Mouse (Mus musculus) testis, adult 10 weeks (tissue): ENCODE data around the gene Wdr81. TPM values are rescaled to one million over a fixed set of nuclear protein-coding genes. Genes with fewer than 3 reads are reported as not detected.

ENCODE experiments used
- polyA plus RNA-seq: library from polyadenylated mRNA; stranded (reverse); fragments of 350-450 nt; fragmentation: Illumina TruSeq; extraction: RNeasy Lipid Tissue Mini Kit (QIAGEN cat#74804); gene quantifications from one replicate; pipeline ENCODE4 v1.2.3, GENCODE M21; 2014; ENCODE audit warnings: low read depth, low replicate concordance

Wdr81 gene
- polyA plus RNA-seq: 0.11 TPM

DNA sequence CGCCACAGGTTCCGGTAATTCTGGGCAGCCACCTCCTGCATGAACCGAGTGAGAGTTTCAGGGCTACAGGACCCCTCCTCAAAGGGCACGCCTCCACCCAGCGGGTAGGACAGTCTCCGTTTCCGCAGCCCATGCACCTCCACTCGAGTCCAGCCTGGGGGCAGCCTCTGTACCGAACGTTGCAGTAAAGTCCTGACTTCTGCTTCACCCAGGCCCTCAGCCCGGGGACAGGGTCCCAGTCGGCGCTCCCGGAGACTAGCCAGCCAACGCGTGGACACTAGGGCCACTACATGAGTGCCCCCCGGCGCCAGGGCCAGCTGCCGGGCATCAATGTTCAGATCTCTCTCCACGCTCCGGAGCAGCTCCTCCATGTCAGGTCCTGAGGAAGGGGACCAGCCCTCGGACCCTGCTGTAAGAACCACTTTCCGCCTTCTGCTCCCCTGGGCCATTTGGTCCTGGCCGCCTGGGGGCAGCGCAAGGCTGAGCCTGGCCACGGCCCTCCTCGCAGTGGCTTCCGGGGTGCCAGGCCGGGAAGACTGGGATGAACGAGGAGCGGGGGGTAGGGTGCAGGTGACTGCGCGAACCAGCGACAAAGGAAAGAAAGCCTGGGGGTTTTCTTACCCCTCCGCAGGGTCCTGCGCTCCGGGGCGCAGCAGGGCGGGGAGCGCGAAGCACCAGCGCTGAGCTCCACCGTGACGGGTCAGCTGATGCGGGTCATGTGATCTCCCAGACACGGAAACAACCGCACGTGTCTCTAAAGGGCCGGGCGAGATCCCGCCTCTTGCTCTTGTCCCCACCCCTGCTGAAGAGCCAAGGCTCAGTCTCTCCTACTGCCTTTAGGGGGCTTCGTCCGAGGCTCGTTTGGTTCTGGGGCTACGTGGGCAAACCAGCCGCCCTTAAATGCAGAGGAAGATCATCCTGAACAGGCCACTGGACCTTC, at the start of gene Wdr81:
Gene Wdr81, minus strand, starts transcription at position 727 of the 940 bp plus-strand sequence.

DNA sequence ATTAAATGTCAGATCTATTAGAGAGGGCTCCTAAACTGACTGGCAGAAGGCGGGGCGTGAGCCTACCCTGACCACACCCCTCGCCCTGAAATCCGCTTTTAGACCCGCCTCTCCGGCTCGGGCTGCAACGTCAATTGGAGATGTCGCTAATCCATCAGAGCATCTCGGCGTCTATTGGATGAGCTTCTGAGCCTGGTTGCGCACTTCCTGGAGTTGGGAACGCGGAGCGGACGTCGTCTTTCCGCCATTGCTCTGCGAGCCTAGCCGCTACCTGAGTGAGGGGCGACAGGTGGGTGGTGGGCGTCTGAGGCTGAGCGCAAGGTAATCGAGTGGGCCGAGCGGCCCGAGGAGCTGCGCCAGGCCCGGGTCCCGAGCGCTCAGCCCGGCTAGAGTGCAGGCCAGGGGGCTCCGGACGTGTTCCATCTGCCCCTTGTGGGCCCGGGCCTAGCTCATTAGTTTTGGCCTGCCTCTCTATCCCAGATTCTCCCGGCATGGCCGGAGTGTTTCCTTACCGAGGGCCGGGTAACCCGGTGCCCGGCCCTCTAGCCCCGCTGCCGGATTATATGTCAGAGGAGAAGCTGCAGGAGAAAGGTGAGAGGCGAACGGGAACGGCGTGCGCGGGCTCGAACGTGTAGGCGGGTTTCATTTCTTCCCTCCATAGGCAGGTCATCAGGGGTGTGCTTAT, 32.2 kb upstream of the Wdr81 start, which contains the start of gene Prpf8:
Gene Prpf8, plus strand, starts transcription at position 216 of the 685 bp plus-strand sequence.

DNA sequence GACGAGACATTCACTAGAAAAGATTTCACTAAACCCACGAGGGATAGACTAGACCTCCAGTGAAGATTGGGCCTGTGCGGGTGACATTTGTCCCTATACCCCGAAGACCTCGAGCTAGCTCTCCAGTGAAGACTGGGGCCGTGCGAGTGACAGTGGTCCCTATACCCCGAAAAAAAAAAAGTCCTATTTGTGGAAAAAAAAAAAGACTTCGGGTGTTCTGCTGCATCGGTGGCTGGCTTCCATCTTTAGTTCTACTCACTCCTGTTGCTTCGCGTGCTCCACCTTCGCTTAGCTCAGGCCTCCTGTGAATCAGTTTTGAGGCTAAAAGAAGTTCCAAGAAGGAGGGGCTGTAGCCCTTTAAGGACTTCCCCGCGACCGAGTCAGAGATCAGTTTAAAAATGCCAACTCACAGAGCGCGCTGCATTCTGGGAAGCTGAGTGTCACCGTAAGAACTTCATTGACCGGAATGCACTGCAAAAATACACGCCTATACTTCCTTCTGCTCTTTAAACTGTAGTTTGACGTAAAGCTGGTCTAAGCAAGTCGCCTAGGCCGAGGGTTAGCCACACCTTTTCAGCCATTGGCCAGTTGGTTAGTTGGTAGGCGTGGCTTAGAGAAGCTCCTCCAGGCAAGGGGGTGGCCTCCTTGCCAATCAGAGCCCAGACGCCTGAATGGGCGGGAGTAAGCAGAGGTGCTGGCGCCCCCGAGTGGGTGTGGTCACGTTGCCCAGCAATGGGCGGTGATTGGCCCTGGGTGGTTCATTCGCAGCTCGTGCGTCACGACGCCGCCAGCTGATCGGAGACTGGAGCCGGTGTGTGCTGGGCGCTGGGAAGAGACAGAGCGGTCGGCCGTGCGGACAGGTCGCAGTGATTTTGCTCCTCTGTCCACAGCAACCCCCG, 6.6 kb upstream of the Wdr81 start, which contains the start of gene Tlcd2:
Gene Tlcd2, plus strand, starts transcription at position 872 of the 899 bp plus-strand sequence.

DNA sequence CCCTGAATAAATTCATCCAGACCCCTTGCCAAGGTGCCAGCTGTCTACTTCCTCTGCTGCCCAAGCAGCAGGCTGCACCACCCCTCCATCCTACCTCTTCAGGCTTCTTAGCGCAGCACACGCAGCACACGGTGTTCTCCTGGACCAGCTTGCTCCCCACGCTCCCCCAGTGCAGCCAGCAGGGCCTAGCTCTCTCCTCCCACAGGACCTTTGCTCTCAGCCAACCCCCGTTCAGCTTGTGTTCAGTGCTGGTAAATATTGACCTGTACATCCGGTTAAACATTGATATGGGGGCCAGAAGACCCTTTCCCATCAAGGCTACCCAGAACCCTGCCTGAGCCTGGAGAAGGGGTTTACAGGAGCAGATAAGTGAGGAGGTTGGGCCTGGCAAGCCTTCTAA, 15.2 kb downstream of the Wdr81 start, which contains the start of gene Serpinf2:
Gene Serpinf2, minus strand, starts transcription at position 229 of the 400 bp plus-strand sequence.

DNA sequence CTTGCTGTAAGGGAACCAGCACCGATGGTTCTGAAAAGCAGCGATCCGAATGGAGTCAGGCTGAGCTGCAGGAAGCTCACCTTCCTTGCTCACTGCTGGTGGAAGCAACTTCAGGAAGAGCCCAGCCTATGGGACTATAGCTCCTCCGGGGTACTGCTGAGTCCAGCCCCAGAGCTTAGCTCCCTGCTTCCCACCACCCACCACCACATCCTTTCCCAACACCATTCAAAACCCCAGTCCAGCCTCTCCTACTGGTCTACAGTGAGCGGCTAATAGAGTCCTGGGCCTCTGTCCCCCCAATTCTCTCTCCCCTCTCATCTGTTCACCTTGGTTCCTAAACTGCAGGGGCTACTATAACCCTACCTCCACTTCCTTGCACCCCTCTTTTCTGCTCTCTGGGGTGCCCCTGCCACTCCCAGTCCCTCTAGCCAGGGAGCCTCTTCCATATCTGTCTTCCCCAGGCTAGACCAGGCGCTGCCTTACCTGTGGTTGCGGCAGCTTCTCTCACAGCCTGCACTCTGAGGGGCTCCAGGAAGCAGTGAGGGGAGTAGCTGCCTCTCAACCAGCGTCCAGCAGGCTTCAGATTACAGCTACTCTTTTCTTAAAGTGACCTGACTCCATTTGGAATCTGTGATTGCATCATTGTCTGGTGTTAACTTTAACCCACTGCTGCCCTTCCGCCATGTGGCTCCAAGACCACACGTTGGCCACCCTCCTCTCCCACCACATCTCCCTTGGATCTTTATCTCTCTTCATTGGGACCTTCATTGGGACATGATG, 32.3 kb downstream of the Wdr81 start, which contains the start of gene Serpinf1:
Gene Serpinf1, minus strand, starts transcription at position 689 of the 780 bp plus-strand sequence.

Other genes starting within 250 kb of the Wdr81 start
- 132 TPM for gene Rpa1, start 106.4 kb downstream of the Wdr81 start, polyA plus RNA-seq
- 2.8 TPM for gene Smyd4, start 106.3 kb downstream of the Wdr81 start, polyA plus RNA-seq
- gene Serpinf1, start 32.0 kb downstream of the Wdr81 start, polyA plus RNA-seq: 3.7 TPM
- not detected for gene Serpinf2, start 15.1 kb downstream of the Wdr81 start, polyA plus RNA-seq
- 3.8 TPM for gene Tlcd2, start 7.0 kb upstream of the Wdr81 start, polyA plus RNA-seq
- 35.5 TPM for gene Prpf8, start 32.1 kb upstream of the Wdr81 start, polyA plus RNA-seq
- not detected for gene Rilp, start 55.4 kb upstream of the Wdr81 start, polyA plus RNA-seq
- not detected for gene Scarf1, start 58.8 kb upstream of the Wdr81 start, polyA plus RNA-seq
- gene Slc43a2, start 77.0 kb upstream of the Wdr81 start, polyA plus RNA-seq: 3.3 TPM
- 94.6 TPM for gene Pitpna, start 133.4 kb upstream of the Wdr81 start, polyA plus RNA-seq
- 125 TPM for gene Inpp5k, start 176.3 kb upstream of the Wdr81 start, polyA plus RNA-seq
- 5.4 TPM for gene Myo1c, start 195.8 kb upstream of the Wdr81 start, polyA plus RNA-seq
- gene Crk, start 224.5 kb upstream of the Wdr81 start, polyA plus RNA-seq: 50.6 TPM